Mouse (Mus musculus) limb, embryonic 14.5 days (tissue): ENCODE measurements around the gene Zbtb3. TPM values are rescaled to one million over a fixed set of nuclear protein-coding genes. Genes with fewer than 3 reads are reported as not detected.

Experiments
- ATAC-seq: fragments of 200-750 bp; cut with Nextera tagmentation; 2 replicates; pipeline ENCODE4 v1.8.0; 2017; ENCODE audit warnings: low read depth, moderate number of reproducible peaks, moderate TSS enrichment; ENCODE audit not compliant: low FRiP score
- DNase-seq: peaks from one replicate; pipeline ENCODE4 v3.0.0-alpha.2; 2015; ENCODE audit warnings: low spot score
- H3K27ac ChIP-seq: fragments of 300-500 bp; sonication (generic); replicated peaks from 2 replicates; pipeline ENCODE4 v1.5.1; 2014; ENCODE audit warnings: low read depth, mild to moderate bottlenecking, low read length, moderate library complexity, mixed read lengths
- H3K27me3 ChIP-seq: fragments of 300-500 bp; sonication (generic); 2 replicates; pipeline ENCODE4 v1.6.1; 2014; ENCODE audit warnings: low read length, mixed read lengths; ENCODE audit not compliant: control insufficient read depth, insufficient read depth
- H3K36me3 ChIP-seq: fragments of 300-500 bp; sonication (generic); 2 replicates; pipeline ENCODE4 v1.6.1; 2014; ENCODE audit warnings: mild to moderate bottlenecking, low read length, moderate library complexity, mixed read lengths; ENCODE audit not compliant: control insufficient read depth, insufficient read depth
- H3K4me1 ChIP-seq: fragments of 300-500 bp; sonication (generic); 2 replicates; pipeline ENCODE4 v1.6.1; 2014; ENCODE audit warnings: antibody characterized with exemption, low read length, mixed read lengths; ENCODE audit not compliant: control insufficient read depth, insufficient read depth
- H3K4me2 ChIP-seq: fragments of 300-500 bp; sonication (generic); replicated peaks from 2 replicates; pipeline ENCODE4 v1.6.1; 2014; ENCODE audit warnings: low read depth, mild to moderate bottlenecking, low read length, moderate library complexity; ENCODE audit not compliant: severe bottlenecking
- H3K4me3 ChIP-seq: fragments of 300-500 bp; sonication (generic); replicated peaks from 2 replicates; pipeline ENCODE4 v1.5.1; 2014; ENCODE audit warnings: low read length
- H3K9ac ChIP-seq: fragments of 300-500 bp; sonication (generic); 2 replicates; pipeline ENCODE4 v1.6.1; 2014; ENCODE audit warnings: mild to moderate bottlenecking, low read depth, low read length, moderate library complexity; ENCODE audit not compliant: severe bottlenecking
- H3K9me3 ChIP-seq: fragments of 300-500 bp; sonication (generic); 2 replicates; pipeline ENCODE4 v1.6.1; 2016; ENCODE audit warnings: low read length; ENCODE audit not compliant: control insufficient read depth
- POLR2A ChIP-seq: fragments of 200-500 bp; IDR thresholded peaks from 2 replicates; pipeline ENCODE4 v1.8.0; 2012; ENCODE audit warnings: inconsistent platforms, mild to moderate bottlenecking, moderate library complexity, borderline replicate concordance; ENCODE audit not compliant: insufficient read depth, insufficient read length; ENCODE audit errors: extremely low read depth
- WGBS: fragments of 180-500 bp; shearing (Covaris S2); extraction: QIAGEN DNeasy Blood & Tissue Kit; methylation state at CpG from one replicate; pipeline ENCODE4 v1.1.7; 2014; 5-methylcytosine and 5-hydroxymethylcytosine counted together
- polyA plus RNA-seq, 2 experiments: library from polyadenylated mRNA; depleted of rRNA in 1 of 2; stranded (reverse) in 1 of 2; unstranded in 1 of 2; fragments of >200 nt; fragmentation: Nextera tagmentation in 1 of 2; extraction: Ambion mirVana in 1 of 2; gene quantifications; 2 replicates each; pipeline versions ENCODE4 v1.2.1 to v1.2.3; 2012 to 2014

The Zbtb3 gene
- polyA plus RNA-seq, 2 experiments: 3.9 to 5.3 TPM

DNA sequence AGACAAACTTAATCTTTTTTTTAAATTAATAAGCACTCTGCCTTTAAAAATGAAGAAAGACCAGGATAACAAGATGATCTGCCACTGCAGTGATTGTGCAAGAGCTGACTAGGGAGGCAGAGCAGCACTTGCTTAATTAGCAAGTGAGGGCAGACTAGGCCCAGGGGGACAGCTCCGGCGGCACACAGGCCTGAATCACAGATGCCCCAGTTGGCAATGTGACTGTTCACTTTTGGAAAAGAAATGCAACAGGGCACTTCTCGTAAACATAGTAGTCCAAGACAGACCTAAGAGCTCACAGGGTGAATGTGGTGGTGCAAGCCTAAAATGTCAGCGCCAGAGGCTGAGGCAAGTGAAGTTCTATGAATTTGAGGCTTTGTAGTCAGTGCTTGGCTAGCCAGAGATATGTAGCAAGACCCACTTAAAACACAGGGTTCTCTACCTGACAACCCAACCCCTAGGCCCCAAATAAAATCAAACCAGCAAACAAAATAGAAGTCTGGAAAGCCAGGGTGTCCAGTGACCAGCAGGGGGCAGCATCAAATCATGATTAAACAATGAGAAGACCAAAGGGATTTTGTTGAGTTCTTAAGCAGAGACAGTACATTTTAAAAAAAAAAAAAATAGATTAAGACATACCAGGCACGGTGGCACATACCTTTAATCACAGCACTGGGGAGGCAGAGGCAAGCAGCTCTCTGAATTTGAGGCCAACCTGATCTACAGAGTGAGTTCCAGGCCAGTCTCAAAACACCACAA, 42.2 kb downstream of the Zbtb3 start:
- Histone ChIP-seq H3K27ac (no peak overlapping the region), H3K9me3 (no peaks in the 10 kb centered on the region), H3K27me3 (no peaks in the 10 kb centered on the region), H3K36me3 (peaks cover 34% of the 10 kb centered on the region), H3K4me2 (no peak overlapping the region), H3K9ac (no peak overlapping the region), H3K4me1 (peaks cover 9% of the 10 kb centered on the region), H3K4me3 (no peak overlapping the region)
- TF ChIP-seq POLR2A: no peak
- 56% methylated on average over 5 of the region's 5 CpGs for WGBS
- ATAC-seq: no peak
- peak; percentile 85 for DNase-seq

DNA sequence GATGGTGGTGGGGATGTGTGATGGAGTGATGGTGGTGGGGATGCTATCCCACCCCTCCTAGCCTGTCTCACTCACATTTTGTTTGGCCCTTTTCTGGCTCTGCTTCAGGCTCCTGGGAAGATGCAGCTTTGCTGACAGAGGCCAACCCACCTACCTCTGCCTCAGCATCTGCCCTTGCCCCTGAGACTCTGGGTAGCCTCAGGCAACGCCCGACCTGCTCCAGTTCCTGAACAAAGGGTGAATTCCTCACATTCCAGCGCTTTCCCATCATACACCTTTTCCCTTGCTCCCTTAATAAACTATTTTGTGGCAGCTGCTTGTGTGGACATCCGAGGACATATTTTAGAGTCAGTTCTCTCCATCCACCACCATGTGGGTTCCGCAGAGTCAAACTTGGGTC, 46.0 kb downstream of the Zbtb3 start:
- 64% methylated on average over 5 of the region's 5 CpGs for WGBS
- Histone ChIP-seq H3K27me3 (no peaks in the 10 kb centered on the region), H3K9ac (no peak overlapping the region), H3K4me3 (no peak overlapping the region), H3K4me1 (peaks cover 8% of the 10 kb centered on the region), H3K4me2 (no peak overlapping the region), H3K36me3 (peaks cover 25% of the 10 kb centered on the region), H3K9me3 (no peaks in the 10 kb centered on the region), H3K27ac (no peak overlapping the region)
- ATAC-seq (no peak), DNase-seq (no peak)
- no peak for TF ChIP-seq POLR2A

DNA sequence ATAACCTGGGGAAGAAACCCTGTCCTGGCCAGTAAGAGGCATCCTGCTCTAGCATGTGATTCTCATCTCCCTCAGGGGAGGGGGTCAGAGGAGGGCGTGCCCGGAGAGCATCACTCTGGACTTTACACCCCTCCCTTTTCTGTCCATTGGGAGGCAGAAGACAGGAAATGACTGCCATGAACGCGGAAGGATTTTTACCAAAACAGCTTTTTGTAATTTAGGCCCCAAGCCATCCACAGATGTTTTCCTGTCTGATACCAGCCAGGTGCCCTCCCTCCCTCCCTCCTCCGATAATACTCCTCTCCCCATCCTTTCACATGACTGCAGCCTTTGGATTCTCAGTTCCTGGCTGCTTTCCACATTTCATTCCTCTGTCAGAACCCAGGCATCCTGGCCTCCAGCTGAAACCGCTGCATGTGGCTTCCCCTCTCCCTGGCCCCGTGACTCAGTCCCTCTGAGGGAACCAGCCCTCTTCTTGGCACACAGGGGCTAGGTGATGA, 48.1 kb downstream of the Zbtb3 start, which contains the start of gene Lrrn4cl:
Lrrn4cl (plus strand) TSS at position 367 of the 500 bp plus-strand sequence.
- DNase-seq (peak; percentile 52), ATAC-seq (peak; percentile 70; the same call in 1 of the 2 replicates)
- peak within 1 kb of the TSS; percentile 39 for H3K27ac ChIP-seq
- TF ChIP-seq POLR2A: no peak
- H3K4me2 ChIP-seq: 0 out of 2 replicates have a peak within 1 kb of the TSS, but pooled peaks have one; percentile 7
- H3K9me3 ChIP-seq: no peaks in the 10 kb centered on the region
- WGBS: 13% methylated on average over 7 of the region's 7 CpGs
- peaks cover 21% of the 10 kb centered on the region for H3K36me3 ChIP-seq
- no peak within 1 kb of the TSS for H3K4me3 ChIP-seq
- no peaks in the 10 kb centered on the region for H3K27me3 ChIP-seq
- H3K9ac ChIP-seq: 0 out of 2 replicates have a peak within 1 kb of the TSS, but pooled peaks have one; percentile 21
- peaks cover 8% of the 10 kb centered on the region for H3K4me1 ChIP-seq

DNA sequence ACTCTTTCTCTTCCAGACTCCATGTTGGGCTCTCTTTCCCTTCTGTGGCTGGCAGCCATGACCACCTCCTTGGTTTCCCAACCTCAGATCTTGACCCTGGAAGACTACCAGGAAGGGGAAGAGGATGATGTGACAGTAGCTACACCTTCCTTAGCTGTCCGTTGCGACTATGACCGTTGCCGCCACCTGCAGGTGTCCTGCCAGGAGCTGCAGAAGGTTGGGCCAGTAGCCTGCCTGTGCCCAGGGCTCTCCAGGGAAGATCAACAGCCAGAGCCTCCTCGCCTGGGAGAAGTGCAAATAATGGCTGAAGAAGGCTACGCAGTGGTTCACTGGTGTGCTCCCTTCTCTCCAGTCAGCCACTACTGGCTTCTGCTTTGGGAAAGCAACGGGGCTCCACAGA, 49.3 kb downstream of the Zbtb3 start:
- H3K4me1 ChIP-seq: peaks cover 8% of the 10 kb centered on the region
- H3K4me2 ChIP-seq: no peak overlapping the region
- WGBS: 52% methylated on average over 7 of the region's 7 CpGs
- H3K36me3 ChIP-seq: peaks cover 14% of the 10 kb centered on the region
- no peak for TF ChIP-seq POLR2A
- no peaks in the 10 kb centered on the region for H3K27me3 ChIP-seq
- no peak overlapping the region for H3K9ac ChIP-seq
- no peaks in the 10 kb centered on the region for H3K9me3 ChIP-seq
- no peak for DNase-seq
- no peak overlapping the region for H3K4me3 ChIP-seq
- ATAC-seq: no peak
- H3K27ac ChIP-seq: no peak overlapping the region

DNA sequence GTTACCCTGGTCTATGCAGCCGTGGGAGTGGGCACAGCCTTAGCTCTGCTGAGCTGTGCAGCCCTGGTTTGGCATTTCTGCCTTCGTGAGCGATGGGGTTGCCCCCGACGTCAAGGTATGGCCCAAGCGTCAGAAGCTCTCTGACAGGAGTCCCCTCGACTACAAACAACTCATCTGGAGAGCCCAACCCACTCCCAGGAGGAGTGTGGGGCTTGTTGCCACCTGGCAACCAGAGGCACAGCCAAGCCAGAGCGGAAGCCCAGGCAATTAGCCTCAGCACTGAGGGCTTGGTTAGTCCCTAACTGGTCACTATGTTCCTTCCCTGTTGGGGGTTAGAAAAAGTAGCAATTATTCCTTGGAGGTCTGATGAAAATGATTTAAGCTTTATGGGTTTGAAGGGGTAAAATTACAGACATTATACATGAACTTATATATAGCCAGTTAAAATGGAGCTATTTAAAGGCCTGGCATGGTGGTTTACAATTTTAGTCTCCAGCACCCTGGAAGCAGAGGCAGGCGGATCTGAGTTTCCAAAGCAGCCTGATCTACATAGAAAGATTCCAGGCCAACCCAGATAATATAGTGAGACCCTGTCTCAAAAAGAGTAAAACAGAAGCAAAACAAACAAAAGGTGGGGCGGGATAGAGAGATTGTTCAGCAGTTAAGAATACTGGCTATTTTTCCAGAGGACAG, 50.0 kb downstream of the Zbtb3 start:
- Histone ChIP-seq H3K9me3 (no peaks in the 10 kb centered on the region), H3K4me1 (peaks cover 8% of the 10 kb centered on the region), H3K9ac (no peak overlapping the region), H3K27me3 (no peaks in the 10 kb centered on the region), H3K4me2 (no peak overlapping the region), H3K36me3 (peaks cover 6% of the 10 kb centered on the region; the same call in 1 of the 2 replicates), H3K27ac (no peak overlapping the region), H3K4me3 (no peak overlapping the region)
- 46% methylated on average over 10 of the region's 10 CpGs for WGBS
- ATAC-seq (no peak), DNase-seq (no peak)
- TF ChIP-seq POLR2A: no peak
